Mouse (Mus musculus) right cerebral cortex, postnatal 36 days (tissue): ENCODE measurements around the gene Rpn2.

Experiments used
- DNase-seq, 2 experiments: peaks; one replicate each; pipeline ENCODE4 v3.0.0; 2022; ENCODE audit warnings: low spot score in 2 of 2, mixed read lengths in 1 of 2

Rpn2 gene

DNA sequence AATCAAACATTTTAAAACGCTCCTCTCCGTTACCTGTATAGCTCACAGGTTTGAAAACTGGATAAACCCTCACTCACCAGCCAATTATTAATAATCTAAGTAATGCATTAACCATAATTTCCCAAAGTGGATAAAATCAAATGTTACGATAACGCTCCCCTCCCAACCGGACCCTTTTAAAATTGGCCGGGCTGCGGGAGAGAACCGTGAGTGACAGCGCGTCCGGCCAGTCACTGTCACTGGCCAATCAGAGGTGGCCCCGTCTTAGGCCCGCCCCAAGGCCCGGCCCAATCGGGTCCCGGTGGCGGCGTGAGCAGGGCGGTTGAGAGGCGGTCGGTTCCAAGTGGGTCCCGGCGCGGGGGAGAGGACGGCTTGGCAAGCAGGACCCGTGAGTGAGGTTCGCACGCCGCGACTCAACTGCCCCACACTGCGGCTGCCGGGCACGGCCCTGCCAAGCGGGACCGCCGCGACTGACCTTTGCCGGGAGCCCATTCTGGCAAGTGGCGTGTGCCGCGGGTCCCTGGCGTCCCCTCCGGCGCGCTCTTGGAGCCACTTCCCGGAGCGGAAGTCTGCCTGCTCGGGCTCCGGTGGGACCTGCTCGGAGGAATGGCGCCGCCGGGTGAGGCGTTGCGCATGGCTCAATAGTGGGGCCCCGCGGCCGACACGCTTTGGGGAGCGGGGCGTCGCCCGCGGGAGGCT is at the start of gene Rpn2:
TSS of gene Rpn2 (plus strand) at position 301 of the 699 bp plus-strand sequence.
- DNase-seq = peak; percentile 94

DNA sequence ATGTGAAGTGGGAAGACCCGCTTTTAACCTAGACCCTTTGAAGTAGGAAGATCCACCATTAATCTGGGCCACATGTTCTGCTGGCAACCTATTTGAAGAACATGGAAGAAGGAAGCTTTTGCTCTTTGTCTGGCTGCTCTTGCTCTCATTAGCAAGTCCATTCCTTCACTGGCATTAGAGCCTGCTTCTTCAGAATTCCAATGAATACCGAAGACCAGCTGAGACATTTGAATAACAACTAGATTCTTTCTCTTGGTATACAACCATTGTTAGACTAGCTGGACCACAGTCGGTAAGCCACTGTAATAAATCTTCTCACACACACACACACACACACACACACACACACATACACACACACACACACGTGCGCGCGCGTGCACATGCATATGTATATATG is 42.9 kb upstream of the Rpn2 start:
- DNase-seq = no peak

DNA sequence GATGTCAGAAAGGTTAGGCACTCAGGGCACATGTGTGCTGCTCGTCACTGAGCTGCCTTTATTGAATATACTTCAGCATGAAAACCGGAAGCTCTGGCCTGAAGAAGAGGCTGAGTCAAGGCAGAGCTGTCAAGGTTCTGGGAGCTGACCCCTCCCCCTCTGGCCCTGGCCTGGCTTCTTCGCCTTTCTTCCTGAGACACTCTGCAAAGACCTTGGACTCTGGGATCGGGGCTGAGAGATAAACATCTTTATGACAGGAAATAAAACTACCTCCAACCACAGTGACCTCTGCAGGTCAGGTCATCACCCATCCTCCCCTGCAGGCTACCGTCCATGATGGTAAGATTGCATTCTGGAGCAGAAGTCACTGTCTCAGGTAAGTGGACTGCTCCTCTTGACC is 33.8 kb upstream of the Rpn2 start:
- no peak for DNase-seq

DNA sequence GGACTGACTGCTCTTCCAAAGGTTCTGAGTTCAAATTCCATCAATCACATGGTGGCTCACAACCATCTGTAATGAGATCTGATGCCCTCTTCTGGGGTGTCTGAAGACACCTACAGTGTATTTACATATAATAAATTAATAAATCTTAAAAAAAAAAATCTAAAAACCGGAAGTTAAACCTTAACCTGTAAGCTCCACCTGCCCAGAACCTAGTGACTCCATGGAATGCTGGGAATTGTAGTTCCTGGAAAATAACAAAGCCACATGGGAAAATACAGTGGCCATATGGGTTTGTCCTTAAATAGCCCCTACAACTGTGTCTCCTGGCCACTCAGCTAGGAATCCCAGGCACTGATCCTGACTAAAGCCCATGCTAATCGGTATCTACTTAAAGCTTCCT is 33.2 kb upstream of the Rpn2 start:
- no peak for DNase-seq

DNA sequence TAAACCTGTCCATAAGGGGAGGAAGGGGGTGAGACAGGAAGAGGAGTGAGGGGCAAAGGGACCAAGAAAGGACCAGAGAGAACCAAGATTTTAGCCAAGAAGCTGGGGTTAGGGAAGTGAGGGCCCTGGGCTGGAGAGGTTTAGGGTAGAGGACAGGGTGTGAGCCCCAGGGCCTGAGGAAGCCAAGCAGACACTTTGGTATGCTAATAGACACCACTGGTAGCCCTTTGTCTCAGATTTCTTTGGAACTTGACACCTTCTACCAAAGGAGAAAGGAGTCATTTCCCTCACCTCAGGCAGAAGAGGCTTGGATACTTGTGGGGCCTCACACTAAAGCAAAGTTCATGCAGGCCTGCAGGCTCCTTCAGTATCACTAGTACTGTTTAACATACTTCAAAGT is 30.7 kb upstream of the Rpn2 start:
- DNase-seq = no peak

DNA sequence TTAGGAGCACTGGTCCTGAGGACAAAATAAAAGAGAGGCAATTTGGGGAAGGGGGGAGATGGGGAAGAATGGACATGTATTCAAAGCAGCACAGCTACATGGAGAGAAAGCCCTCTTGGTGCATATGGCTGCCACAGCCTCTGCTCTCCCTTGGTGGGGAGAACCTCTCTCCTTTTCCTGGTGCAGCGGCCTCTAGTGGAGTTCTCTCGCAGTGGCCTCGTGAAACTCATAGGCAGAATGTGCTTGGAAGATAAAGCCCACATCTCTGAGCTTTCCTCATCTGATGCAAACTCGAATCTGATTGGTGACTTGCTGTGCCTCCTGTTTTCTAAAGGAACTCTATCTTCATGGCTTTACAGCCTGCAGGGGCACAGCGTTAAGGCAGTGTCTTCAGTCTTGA is 19.1 kb upstream of the Rpn2 start:
- peak; percentile 17 to 30 for DNase-seq

DNA sequence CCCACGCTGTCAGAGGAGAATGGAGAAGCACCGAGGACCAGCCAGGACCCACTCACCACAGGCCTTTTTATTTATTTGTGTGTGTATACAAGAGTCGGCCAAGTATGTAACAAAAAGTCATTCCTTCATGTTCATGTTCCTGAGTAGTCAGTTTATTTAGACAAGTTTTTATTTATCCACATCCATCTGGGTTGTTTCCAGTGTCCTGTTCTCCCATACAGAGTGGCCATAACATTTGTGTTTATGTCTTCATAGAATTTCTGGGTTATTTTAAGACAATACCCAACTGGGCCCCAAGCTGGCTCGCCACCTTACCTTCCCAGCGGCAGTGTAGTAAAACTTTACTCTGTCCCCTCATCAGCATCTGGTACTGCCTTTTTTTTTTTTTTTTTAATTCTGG is 16.9 kb upstream of the Rpn2 start:
- no peak for DNase-seq

DNA sequence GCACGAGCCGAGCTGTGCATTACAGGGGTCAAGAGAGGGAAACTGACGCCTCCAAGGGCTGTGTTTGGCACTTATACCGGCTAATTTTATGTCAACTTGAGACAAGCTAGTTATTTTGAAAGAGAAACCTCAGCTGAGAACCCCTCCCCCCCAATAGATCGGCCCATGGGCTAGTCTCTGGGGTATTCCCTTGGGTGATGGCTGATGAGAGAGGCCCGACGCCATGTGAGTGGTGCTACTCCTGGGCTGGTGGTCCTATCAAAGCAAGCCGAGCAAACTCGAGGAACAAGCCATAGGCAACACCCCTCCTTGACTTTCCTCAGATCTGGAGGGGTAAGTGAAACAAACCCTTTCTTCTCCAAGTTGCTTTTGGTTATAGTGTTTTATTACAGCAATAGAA is 16.3 kb upstream of the Rpn2 start:
- DNase-seq = no peak

DNA sequence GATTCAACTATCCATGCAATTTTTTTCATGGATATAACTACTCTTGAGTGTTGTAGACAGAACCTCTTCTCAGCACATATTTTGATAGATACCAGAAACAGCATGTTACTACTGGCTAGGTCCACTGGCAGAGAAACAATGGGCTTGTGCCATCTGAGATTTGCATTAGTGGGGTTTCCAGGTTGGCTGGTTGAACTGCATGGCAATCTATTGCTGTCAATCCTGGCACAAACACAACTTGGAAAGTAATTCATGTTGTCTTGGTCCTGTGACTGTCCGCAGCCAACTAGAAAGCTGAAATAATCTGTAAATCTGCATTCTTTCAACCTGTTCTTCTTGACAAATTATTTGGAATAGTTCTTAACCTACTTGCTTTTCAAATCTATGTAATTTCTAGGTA is 15.7 kb upstream of the Rpn2 start:
- DNase-seq = no peak

DNA sequence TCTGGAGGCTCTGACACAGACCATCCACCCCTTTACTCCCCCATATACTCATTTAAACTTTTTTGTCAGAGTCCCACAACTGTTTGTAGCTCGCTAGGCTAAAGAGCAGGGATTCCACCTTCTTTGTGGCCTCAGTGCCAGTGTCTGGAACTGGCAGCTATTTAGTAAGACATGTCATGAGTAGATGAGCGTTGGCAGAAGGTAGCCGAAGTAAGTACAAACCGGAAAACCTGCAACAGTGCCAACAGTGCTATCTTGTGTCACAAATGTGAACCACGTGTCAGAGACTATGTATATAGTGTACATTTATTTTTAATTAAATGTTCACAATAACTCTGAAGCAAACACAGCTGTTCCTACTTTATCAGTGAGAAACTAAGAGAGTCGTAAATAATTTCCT is 15.0 kb upstream of the Rpn2 start:
- DNase-seq = no peak

DNA sequence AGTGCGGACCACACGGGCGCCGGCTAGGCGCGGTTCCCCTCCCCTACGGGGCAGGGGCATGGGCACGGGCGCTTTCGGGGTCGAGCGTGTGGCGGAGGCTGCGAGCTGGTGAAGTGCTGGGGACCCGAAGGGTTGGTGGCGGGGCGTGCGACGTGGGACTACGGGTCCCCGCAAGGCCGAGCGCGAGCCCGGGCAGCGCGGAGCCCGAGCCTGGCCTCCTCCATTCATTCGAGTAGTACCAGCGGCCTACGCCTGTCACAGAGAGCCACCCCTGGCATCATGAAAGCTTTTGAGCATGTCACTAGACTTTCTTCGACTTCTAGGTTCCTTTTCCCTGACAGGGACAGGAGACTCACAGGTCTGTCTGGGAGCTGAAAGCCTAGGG is 591 bp downstream of the Rpn2 start, which contains the start of gene Mroh8:
TSS of gene Mroh8 (minus strand) at position 134 of the 385 bp plus-strand sequence.
- DNase-seq = peak; percentile 60 to 62

DNA sequence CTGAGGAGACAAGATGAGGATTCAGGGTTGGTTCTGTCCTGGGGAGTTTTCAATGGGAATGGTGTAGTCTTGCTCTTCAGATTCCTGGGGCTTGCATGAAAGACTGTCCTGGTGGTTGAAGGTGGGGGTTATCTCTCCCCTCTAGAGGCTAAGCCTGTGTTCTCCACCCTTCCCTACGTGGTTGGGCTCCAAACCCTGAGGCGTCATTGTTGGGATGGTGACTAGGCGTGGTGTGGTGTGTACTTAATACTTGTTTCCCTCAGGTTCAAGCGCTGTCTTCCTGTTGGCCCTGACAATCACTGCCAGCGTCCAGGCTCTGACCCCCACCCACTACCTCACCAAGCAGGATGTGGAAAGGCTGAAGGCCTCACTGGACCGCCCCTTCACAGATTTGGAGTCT is 4.5 kb downstream of the Rpn2 start:
- DNase-seq = no peak

DNA sequence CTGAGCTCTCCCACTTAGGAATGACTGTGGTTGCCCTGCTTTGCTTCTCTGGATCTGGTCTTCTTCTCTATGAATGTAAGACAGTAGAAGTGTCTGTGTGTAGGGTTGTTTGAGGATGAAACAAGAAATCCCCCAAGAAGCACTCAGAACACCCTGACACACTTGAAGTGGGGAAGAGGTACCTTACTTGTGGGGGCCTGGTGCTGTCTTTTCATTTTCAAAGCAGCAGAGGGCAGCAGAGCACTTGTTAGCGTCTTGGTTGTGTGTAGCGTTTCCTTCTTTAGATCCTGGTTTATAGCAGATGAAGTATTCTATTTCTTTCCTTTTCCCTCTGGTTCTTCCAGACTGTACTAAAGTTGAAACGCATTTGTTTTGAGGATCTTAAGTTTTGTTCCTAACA is 8.7 kb downstream of the Rpn2 start:
- peak; percentile 13 to 25 for DNase-seq

DNA sequence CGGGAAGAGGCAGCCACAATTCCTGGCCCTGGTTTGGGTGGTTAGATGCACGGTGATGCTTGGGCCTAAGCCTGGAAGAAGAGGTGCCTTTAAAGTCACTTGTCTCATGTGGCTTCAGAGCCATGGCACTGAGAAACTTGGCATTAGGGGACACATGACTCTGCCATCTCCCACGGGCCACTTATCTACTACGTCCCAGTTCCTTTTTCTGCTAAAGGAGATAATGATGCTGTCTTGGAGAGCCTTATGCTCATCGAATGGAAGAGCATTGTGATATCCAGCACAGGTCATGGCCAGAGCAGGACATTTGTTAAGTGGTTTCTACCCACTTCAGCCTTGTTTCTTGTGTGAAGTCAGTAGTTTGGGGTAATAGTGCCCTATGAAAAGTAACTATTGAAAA is 10.2 kb downstream of the Rpn2 start:
- no peak for DNase-seq

DNA sequence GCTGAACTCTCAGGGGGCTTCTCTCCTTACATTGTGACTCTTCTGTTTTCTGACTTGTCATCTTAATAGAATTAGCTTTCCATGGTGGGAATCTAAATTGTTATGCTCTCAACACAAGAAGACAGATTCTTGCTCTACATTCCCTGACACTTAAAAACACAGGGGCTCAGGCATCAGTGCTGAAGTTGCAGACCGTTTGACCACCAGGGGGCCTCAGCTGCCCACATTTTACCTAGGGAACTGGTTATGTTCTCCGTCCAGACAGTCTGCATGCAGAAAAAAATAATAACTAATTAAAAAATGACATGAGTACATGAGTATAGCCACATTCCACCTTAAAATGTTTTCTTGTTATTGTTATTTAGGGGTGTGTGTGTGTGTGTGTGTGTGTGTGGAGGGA is 13.3 kb downstream of the Rpn2 start:
- DNase-seq = peak; percentile 24 to 49

DNA sequence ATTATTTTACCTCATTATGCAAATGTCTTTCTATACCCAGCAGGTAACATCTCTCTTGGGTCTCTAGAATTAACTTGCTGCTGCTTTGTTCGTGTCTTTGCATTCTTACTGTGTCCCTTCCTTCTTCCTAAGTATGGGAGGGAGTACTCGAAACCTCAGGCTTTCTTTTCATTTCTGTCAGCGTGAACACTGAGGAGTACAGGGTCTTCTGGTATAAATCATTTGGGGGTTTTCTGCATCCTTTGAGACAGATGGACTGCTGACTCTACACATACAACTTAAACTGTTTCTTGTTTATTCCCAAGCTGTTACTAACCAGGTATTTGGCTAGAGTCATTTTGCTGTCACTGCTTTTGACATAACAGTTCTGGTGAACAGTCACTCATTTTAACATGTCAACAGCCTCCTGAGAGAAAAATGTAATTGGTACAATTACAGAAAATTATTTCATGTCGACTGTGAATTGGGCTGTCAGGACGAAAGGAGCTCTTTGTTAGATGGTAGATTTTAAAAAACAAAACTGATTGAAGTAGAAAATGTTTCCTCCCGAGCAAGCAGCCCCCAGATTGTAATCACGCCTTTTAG is 17.4 kb downstream of the Rpn2 start:
- DNase-seq = no peak

DNA sequence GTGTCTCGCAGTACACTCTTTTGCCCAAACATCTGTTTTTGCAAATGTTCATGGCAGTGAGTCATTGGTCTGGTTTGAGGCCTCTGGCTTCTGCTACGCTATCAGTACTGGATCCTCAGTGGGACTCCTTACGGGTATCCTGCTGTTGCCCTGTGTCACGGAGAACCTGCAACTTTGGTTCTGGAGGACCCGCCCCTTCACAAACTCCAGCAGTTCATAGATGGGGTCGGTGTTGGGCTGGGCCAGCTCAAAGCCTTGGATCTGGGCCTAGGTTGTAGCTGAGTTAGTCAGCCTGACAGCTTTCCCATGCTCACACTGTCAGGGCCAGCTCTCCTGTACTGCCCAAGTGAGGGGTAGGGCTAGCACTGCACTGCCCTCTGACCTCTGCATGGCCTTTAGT is 21.2 kb downstream of the Rpn2 start:
- DNase-seq = no peak

DNA sequence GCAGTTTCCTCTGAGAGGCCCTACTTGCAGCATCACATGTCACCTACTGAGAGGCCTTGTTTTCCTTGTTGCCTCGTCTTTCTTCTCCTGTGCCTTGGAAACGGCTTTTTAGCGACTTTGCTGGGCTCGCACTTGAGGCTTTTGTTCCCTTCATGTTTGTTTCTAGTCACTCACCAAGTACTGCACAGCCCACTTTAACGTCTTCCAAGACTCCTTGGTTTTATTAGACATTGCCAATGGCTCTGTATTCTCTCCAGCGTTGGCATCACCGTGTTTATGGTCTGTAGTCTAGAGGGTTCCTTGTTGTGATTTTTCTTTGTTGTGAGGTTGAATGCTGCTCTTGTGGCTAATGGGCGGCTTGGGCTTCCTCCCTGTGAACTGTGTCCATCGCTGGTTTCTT is 24.3 kb downstream of the Rpn2 start:
- peak in 1 of 2 experiments; percentile 27 for DNase-seq

DNA sequence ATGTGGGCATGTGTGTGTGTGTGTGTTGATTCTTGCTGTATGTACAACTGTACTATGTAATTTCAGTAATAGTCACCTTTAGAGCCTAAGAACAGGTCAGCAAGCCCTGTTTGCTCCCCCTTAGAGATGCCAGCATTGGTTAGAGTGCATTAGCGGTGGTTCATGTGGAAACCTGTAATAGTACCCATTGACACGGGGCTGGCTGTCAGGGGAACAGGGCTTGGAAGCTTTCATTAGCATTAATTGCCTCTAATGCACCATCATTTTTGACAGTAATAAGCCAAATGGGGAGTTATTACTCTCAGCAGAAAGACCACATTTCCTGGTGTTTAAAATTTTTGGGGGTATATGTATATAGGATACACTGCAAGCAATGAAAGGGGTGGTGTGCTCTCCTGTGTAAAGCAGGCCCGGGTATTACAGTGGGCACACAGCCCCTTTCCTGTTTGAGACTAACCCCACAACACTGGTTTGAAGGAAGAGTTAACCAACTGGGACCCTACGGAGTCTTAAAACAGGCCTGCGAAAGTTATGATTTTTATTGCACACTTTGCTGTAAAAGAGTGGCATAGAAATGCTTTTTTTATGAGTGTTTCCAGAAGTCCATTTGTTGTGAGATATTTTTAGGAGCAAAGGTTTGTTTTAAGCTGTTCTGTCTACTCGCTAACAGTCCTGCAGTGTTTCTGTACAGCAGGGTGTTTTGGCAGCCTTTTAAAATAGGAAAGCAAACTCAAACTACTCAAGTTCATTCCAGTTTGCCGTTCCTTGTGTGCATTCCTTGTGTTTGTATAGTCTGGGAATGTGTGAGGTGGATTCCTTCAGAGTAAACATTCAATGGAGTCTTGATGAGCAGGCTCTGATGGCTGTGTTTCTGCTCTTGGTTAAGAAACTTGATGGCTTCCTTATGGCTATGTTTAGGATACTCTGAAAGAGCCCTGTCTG is 27.5 kb downstream of the Rpn2 start:
- DNase-seq = no peak

DNA sequence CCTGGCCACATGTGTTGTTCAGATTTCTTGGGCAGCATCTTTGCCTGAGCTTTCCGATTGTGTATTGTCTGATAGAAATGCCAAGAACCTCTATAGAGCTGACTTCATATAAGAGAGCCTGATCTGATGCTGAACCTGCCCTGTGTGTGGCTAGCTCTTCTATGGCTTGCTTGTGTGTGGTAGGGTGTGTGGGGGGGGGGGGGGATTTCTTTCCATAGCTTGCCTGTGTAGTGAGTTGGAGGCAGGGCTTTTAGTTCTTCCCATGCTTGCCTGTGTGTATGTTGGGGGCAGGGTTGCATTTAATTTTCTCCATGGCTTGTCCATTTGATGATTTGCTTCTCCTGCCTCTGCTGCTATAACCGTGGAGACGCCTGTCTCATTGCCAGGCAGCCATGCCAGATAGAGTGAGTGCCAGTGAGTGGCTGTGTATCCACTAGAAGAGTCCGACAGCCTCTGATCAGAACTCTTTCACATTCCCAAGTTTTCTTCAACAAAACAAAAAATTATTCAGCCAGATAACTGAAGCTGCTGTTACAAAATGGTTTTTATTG is 29.0 kb downstream of the Rpn2 start:
- no peak for DNase-seq

DNA sequence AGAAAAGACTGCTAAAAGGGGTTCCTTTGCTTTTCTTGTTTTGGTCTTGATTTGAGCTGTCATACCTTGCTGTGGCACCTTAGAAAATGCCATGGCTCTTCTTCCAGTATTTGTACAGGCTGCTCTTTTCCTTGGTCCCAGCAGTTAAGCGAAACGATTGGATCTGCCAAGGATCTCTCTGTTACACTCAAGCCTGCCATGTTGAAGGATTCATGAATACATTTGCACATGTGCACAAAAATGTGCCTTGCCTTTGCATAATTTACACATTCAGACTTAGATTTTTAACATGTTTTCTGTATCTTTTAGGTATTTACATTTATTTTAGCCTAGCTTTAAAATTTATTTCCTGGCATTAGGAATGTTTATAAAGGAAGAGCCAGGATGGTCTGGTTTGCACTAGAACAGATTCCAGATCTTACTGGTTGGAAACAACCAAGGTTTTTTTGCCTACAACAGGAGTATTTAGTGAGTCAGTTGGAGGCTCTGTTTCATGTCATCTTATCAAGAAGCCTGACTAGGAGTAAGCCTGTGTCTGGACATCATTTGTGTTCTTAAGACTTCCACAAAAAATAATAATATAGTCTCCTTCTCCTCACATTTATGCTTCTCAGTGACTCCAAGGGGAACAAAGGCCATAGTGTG is 29.6 kb downstream of the Rpn2 start:
- no peak for DNase-seq

DNA sequence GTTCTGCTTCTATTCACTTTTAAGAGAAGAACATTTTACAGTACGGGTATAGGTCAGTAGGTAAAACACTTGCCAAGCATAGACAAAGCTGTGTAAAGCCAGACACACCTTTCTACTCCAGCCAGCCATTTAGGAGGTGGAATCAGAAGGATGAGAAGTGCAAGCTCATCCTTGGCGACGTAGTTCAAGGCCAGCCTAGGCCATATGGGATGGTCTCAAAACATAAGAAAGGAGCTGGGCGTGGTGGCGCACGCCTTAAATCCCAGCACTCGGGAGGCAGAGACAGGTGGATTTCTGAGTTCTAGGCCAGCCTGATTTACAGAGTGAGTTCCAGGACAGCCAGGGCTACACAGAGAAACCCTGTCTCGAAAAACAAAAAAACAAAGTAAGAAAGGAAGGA is 30.8 kb downstream of the Rpn2 start:
- DNase-seq = no peak
